Mouse (Mus musculus): ENCODE data around the gene Pemt.

- TF ChIP-seq CTCF (IDR thresholded peaks at IDR 0.05): no peak
- TF ChIP-seq EP300 (IDR thresholded peaks at IDR 0.05): no peak
Measured at GRCm38 (mm10) chr11:60044777-60045176, 1.5 kb downstream of the Pemt start.
